Mouse (Mus musculus): ENCODE data around the gene Tctn3.

The Tctn3 gene

DNA sequence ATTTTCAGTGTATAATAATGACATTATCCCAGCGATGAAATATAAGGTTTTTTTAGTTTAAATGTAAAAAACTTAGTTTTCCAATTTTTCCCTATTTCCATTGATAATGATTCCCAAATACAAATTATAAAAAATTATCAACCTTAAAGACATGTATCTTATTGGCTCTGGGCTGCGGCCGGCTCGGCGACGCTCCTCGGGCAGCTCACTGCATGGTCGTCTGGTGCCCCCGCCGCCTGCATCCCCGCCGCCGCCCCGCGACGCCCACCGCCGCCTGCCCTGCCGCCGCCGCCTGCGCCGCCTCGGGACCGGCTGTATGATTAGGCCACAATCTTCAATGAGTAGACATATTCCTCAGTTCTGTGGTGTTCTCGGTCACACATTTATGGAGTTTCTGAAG, 9.6 kb upstream of the Tctn3 start:
- WGBS: 59% methylated on average over 15 of the region's 26 CpGs

DNA sequence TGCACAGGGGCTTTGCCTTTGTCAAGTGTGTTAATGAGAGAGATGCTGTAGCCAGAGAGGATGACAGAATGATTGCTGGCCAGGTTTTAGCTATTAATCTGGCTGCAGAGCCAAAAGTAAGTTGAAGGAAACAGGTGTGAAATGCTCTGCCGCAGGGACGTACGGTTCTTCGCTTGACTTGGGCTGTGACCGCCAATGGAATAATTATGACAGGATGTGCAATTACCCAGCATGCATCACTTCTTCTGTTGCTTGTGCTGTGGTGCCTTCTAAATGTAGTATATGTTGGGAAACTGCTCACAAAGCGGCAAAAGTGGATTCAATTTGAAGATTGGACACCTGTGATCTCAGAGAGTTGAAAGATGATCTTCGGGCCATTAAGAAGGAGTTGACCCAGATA, 4.0 kb upstream of the Tctn3 start:
- WGBS: 88% methylated on average over 7 of the region's 7 CpGs

DNA sequence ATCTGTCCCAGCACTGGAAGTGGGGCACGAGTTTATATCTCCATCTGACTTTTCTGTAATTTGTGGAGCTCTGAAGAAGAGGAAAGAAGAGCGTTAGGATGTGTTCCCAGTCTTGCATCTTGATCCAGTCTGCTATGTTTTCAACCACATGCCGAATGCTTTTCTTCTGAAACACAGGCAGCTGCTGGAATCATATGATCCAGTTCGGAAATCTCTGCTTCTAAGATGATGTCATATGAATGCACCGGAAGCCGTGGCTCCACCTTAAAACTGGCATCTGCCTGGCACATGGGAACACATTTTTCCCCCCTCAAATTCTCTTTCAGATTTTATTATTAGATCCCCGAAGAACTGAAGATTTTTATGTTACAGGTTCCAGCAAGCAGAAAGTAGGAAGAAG, 2.8 kb upstream of the Tctn3 start:
- 46% methylated on average over 7 of the region's 7 CpGs for WGBS

DNA sequence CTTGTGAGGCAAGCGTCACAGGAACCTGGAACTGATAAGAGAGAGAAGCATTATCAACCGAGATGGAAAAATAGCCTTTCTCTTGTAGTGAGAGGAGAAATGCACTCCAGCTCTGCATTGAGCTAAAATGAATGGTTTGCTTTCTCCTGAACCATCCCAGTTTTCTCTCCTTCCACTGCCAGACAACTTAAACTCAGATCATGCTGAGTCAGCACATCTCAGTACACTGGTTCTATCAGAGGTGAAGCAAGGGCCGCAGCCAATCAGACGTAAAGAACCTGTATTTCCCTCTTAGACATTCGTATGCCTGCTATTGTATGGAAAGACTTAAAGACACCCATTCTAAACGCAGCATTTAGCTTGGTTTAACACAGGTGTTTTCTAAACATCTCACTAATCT, 4.4 kb downstream of the Tctn3 start:
- WGBS: 94% methylated on average over 6 of the region's 6 CpGs

DNA sequence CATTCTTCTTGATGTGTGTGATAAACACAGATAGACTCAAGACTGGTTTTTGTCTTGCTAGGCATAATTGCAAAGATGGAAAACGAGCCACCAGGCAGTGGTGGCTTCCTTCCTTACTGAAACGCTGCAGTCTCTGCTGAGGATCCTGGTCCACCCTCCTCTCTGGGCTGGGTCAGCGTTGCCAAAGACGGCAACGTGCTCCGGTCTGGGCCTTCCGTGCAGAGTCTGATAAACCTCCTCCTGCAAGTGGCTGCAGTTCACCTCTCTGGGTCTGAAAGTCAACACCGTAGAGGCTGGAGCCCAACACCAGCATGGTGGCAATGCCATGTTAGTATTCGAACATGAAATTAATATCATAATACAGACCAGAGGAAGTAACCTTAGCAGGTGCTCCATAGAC, 6.8 kb downstream of the Tctn3 start:
- WGBS: 95% methylated on average over 9 of the region's 9 CpGs

DNA sequence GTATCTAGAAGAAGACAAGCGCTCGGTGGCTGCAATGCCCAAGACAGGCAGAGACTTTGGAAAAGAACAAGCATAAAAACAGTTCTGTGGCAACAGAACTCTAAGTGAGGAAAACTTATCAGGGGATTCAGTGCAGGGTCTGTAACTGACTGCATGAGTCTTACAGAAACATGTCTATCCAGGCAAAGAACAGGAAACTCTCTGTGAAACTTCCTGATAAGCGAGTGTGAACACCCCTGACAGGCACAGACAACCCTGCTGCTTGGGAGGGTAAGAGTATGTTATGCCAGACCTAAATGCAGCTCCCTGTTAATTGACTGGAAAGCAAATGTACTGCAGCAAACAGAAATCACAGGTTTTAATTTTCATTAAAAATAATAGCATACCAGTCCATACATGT, 10.2 kb downstream of the Tctn3 start:
- WGBS: 85% methylated on average over 3 of the region's 3 CpGs

DNA sequence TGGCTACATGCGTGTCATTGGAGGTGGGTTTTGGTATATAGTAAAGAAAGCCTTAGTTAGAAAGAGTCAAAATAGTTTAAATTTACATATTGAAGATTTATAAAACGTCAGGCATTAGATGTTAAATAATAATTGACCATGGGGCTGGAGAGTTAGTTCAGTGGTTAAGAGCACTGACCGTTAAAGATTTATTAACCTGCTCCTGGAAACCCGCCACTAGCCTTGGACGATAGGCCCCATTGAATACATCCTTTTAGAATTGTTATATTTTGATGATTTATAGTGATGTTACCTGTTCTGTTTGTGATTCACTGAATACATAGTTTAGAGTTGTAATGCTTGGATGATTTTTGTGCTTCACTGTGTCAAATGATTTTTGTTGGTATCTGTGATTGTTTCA, 11.2 kb downstream of the Tctn3 start:
- WGBS: 93% methylated on average over 5 of the region's 5 CpGs

DNA sequence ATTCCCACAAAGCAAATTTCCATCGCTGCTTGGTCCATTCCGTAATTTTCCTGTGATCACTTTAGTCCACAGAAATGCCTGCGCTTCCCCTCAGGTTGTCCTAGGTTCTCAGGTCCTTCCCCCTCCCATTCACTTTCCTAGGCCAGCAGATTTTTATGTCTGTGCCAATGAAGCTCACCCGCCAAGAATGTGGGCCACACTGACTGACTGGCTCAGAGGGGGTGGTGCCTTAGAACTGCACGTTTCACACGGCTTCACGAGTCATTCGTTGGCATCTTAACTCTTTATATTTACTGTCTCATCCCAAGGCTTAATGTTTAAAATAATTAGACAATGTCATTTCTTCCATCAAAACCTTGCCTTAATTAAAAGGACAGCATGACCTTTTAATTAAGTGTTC, 16.2 kb downstream of the Tctn3 start:
- 54% methylated on average over 8 of the region's 8 CpGs for WGBS

DNA sequence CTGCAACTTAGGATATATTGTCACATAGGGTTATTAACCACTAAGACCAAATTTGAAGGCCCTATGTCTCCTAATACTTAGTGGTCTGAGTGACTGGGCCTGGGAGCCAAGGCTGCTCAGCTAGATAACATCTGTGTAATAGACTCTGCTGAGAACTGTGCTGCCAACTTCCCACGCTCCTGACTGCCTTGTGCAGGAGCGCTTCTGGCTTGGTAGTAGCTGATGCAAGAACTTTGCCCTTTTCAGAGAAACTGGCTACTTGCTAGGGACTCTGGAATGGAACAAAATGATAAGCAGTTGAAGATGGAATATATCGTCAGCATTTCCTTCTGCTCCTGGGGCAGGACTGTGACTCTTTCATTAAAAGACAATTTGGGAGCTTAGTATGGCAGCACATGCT, 16.8 kb downstream of the Tctn3 start:
- WGBS: 87% methylated on average over 3 of the region's 3 CpGs

DNA sequence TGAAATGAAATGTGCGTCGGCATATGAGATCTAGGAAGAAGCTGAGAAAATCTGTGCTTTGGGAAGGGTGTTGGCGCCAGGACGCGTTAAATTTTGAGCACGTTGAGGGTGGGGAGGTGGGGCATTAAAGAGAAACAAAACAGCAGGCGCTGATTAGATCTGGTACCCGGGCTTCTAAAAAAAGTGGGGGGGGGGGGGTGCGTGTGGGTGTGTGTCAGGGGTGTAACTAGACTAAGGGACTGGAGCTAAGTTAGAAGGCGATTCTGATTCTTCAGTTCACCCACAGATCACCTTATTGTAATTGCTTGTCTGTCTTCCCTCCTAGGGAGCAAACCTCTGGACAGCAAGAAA, 22.5 kb downstream of the Tctn3 start:
- WGBS: 1% methylated on average over 10 of the region's 10 CpGs

DNA sequence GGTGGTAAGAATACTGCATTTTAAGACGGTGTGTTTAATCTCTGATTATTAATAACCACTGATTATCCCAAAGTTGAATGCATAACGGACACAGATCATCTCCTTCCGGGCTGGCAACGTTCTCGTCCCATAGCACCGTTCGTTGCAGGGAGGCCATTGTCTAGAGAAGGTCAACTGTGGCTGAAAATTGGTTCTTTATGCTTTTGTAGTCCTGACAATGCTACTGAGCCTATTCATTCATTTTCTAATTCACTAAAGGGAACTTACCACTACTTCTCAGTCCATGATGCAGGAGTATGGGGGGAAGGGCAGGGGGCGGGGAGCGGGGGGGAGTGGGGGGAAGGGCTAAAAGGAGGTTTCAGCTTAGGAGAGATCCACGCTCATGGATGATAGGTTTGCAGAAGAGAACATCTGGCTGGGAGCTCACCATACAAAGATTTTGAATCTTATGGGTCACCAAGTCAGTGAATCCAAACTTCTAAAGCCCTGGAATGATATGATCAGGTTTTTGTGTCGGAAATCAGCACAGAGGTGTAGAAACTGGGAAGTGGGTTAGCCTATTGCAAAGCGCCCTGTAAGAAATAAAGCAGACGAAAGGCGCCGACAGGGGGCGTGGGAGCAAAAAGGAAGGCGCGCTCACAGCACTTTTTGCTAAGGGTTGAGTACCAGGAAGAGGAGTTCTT, 23.0 kb downstream of the Tctn3 start:
- WGBS: under 1% methylated on average over 18 of the region's 18 CpGs

DNA sequence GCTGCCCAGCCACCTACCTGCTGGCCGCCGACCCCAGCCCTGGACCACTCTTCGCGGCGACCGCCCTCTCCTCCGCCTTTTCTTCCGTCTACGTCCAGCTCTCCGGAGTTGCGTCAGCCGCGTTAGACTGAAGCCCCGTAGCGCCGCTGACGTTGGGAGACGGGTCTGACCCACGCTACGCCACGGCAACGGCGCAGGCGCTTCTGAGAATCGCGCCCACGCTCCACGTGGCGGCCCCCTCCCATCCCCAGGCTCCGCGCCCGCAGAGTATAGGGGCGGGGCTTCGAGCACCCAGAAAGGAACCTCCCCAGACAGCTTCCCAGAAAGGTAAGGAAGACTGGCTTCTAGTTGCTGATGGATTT, 23.8 kb downstream of the Tctn3 start, which contains the start of gene Aldh18a1:
Gene Aldh18a1, minus strand, starts transcription at position 171 of the 362 bp plus-strand sequence.
- WGBS: under 1% methylated on average over 34 of the region's 34 CpGs

DNA sequence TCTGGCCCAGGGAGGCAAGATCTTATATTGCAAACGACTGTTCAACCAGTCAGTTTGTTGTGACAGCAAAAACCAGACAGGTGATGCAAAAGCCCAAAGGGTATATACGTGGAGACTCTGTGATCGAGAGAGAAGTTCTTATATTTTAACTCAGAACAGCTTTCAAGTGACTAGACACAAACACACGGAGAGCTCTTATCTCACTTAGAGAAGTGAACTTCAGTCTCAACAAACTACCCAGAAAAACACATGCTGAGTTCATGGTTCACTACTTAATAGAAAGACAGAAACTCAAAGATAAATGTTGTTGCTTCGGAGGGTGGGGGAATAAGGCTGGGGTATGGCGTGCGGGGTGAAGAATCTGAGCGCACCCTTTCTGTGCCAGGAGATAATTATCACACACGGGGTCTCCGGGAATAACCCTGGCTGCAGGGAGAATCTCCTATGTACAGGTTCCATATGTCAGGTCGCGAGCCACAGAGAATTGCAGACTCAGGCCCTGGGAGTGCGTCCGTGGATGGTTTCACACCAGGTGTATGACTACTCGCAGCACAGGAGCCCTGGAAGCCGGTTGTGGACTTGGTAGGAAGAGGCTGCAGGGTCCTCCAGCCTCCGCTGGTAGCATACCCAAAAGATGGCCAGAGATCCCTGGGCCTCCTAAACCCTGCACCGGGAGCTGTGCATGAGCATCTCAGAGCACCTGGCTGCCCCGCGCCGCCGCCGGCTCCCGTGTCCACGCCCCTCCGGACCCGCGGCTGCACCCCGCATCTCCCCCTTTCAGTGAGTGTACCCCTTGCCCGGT, 24.3 kb downstream of the Tctn3 start:
- 5% methylated on average over 30 of the region's 30 CpGs for WGBS

DNA sequence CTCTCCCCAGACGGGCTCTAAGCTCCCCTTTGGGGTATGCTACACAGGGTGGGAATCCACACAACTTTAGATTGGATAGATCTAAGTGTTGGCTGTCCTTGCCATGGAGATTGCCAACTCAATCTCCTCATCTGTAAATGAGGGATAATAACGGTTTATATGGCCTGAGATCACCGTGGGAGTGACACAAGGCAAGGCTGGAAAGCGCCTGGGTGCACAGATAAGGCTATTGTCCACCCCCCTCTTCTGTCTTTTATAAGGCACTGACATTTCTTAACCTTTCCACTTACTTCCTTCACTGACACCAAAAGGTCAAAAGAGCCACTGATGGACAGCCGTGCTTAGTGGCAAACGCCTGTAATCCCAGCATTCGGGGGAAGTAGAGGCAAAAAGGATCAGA, 25.1 kb downstream of the Tctn3 start:
- WGBS: 75% methylated on average over 7 of the region's 7 CpGs

DNA sequence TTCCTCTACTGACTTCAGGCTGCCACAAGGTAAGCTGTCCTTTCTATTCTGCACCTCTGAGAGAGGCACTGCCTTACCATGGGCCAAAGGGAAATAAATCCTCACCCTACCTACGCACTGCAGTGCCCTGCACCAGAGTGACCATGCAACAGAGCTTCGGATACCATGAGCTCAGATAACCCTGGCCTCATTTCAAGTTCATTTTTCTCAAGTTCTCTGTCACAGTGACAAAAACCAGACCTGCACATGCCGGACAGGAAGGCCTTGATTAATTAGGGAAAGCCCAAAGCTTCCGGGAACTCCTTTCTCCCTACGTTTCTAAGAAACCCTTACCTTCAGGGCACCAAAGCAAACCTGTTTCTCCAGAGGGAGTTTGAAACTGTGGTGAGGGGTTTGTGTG, 30.4 kb downstream of the Tctn3 start:
- WGBS: 95% methylated on average over 5 of the region's 5 CpGs

DNA sequence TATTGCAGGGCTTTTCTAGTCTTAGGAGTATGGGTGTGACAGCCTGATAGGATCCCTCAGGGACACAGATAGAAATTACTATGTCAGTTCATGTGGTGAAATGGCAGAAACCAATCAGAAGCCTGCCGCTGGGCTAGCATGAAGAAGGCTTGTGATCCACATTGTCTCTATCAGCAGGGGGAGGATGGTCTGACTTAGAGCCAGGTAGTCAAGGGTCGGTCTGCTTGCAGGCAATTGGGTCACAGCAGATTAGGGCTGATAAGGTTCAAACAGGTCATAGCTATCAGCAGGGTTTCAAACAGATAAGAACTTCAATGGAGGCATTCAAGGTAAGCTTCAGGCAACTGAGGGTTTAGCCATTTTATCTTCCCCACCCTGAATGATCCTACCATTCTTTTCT, 31.1 kb downstream of the Tctn3 start:
- WGBS: 93% methylated on average over 2 of the region's 2 CpGs

DNA sequence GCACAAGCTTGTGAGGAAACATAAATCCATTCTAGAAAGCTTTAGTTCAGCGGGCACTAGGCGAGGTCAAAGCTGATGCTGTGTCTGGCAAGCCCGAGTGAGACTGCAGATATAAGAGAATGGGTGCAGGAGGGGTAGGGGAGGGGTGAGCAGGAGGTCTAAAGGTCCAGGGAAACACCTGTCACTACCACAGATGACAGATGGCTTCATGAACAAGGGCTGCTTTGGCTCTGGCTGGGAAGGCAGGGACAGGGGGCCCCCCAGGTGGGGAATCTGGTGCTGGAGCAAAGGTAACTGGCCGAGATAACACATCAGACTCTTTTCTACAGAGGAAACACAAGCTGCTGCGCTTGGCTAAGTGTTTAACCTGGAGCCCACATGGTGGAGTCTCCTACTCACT, 36.6 kb downstream of the Tctn3 start:
- 91% methylated on average over 5 of the region's 5 CpGs for WGBS

DNA sequence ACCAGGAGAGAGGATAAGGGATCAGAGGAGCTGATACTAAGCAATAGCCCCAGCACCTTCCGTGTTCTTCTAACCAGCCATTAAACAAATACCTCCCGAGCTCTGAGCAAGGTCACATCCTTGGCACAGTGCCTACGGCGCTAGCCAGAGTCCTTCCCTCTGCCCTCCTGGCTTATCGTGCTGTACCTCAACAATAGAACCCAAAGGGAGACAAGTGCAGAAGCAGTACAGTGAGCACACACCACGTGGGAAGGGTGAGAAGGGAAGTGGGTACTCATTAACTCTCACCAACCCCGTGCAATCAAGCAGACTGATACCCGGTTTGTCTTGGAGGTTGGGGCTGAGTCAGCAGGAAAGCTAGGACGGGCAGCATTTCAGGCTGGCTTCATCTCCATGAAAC, 41.3 kb downstream of the Tctn3 start:
- WGBS: 88% methylated on average over 9 of the region's 9 CpGs

DNA sequence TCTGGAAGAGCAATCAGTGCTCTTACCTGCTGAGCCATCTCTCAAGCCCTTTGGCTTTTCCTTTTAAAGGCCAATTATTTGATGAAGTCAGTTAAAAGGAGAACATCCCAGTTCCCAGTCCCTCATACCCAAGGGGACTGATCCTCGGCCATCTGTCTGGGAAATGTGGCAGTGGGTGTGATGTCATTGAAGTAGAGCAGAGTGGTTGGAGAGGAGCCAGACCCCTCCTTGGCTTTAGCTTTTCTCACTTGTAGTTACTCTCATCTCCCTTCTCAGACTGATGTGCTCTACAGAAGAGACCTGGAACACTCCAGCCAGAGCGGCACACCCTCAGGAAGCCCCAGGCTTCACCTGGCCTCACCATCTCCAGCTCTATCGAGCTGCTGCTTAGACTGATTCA, 44.4 kb downstream of the Tctn3 start:
- WGBS: 79% methylated on average over 3 of the region's 3 CpGs

DNA sequence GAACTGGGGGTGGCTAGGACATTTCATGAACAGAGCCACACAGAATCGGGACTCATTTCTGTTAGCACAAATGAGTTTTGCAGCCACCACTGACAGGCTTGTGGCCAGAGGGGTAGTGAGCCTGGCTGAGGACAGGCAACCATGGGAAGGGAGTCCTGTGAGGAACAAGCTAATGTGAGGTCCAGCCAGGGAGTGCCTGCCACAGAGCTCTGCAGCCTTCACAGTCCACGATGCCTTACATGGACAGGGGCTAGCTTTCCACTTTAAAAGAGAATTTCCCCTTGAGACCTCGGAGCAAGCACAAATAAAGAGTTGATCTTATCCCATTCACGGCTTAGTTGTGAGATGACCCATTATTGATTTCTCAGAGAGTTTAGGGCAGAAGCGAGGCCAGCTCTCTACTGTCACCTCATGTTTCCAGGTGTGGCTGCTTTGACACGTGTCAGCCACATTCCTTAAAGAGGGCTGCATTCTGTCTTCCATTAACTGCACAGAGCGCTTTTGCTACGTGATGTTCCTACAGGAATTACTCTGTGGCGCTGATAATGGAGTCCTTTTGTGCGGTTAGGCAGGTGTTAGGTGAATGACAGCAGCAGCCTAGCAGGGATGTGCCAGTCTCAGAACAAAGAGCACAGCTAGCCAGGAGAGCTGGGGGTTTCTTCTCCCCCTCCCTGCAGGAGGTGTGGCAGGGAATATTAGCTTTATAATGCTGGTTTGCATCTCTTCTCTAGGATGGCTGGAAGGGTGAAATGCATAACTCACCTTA, 48.0 kb downstream of the Tctn3 start:
- whole genome bisulfite sequencing: 88% methylated on average over 10 of the region's 10 CpGs

DNA sequence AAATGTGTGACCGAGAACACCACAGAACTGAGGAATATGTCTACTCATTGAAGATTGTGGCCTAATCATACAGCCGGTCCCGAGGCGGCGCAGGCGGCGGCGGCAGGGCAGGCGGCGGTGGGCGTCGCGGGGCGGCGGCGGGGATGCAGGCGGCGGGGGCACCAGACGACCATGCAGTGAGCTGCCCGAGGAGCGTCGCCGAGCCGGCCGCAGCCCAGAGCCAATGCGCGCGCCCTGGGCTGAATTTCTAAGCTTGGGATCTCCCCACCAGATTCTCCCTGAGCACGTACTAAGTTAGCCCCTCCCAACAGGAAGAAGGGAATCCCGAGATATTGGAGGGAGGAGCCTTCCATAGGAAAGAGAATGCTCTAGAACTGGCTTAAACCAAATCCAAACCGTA, 50.5 kb downstream of the Tctn3 start:
- WGBS: 87% methylated on average over 15 of the region's 31 CpGs

DNA sequence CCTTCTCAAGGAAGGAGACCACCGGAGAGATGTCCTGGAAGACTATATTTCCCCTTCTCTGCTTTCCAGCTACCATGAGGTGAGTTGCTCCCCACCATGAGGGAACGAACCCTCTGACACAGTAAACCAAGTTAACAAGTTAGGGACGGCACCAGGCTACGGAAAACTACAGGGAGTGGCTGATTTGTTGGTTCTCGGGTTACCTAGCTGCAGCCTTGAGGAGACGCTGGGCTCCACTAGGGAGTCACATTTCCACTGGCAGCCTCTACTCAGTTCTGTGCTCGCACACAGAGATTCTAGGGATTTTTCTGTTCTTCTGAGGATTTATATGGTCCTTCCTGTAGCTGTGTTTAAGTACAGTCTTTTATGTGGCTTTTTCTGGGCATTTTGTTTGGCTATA, 56.0 kb downstream of the Tctn3 start:
- WGBS: 98% methylated on average over 7 of the region's 7 CpGs

DNA sequence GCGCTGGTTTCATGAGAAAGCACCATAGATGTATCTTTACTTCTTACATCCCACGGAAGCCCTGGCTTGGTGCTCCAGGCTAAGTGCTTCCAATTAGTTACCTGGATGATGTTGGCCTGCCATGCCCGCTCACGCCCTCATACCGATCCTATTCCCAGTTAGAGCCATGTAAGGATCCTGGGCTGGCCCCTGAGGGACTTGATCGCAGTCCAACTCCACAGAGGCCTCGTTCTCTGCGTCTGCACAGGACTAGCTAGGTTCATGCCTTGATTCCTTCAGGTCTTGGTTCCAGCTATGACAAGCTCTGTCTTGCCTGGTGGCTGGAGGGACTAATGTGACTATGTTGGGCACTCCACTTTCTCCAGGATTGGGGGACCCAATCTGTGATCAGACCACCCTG, 56.9 kb downstream of the Tctn3 start:
- WGBS: 96% methylated on average over 8 of the region's 8 CpGs

All from cerebral cortex, adult 2 months (tissue).